26 mouse cellular contexts compared by ENCODE assay signal in the genomic region with DNA sequence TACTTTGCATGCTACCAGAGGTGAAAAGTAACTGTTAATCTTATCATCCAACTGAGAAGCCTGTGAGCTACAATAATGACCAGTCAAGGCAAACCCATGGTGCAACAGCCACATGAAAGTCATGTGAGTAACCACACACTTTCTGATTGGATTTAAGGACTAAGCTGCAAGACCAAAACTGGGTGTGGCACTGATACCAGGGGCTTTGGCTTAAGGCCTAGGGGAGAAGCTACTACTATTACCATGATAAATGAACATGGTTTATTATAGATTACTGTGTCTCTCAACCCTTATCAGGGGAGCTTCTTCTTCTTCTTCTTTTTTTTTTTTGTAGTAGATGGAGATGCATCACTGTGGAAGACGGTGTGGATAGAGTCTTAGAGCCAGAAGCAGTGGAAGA.
"Had no signal": no experiment of that assay in that cellular context is flagged by ENCODE, and none has a peak within 500 bp of the region (broad histone marks: within the 10 kb centered on the region; RNA-seq: fewer than 3 reads in every experiment).

No protein-coding gene starts in this region.

- H3K4me3 ChIP-seq: gastrocnemius, adult 2 months; heart, adult 2 months; heart, embryonic 13.5 days; heart, embryonic 15.5 days; hindbrain, embryonic 10.5 days; hindbrain, embryonic 12.5 days; intestine, embryonic 15.5 days; layer of hippocampus, adult 2 months; left cerebral cortex, adult 2 months; limb, embryonic 10.5 days; limb, embryonic 12.5 days; liver, embryonic 13.5 days had no signal

- H3K4me1 ChIP-seq: heart, embryonic 13.5 days; heart, embryonic 15.5 days; hindbrain, embryonic 10.5 days; hindbrain, embryonic 12.5 days; intestine, embryonic 15.5 days; limb, embryonic 10.5 days; limb, embryonic 12.5 days; liver, embryonic 13.5 days had no signal

- H3K36me3 ChIP-seq: heart, embryonic 13.5 days; heart, embryonic 15.5 days; hindbrain, embryonic 10.5 days; hindbrain, embryonic 12.5 days; intestine, embryonic 15.5 days; limb, embryonic 10.5 days; limb, embryonic 12.5 days; liver, embryonic 13.5 days had no signal

- H3K9ac ChIP-seq: heart, embryonic 13.5 days; heart, embryonic 15.5 days; hindbrain, embryonic 12.5 days; hindbrain, embryonic 14.5 days; intestine, embryonic 15.5 days; limb, embryonic 12.5 days; liver, embryonic 13.5 days had no signal

- ATAC-seq: hindbrain, embryonic 16.5 days; inflammation-experienced regulatory T-cells, adult 6 months; intestine, embryonic 15.5 days; intestine, postnatal 0 days had no signal

- DNase-seq: gastrocnemius, adult 2 months; gastrocnemius, postnatal 10 days; gastrocnemius, postnatal 25 days; heart, adult 2 months; heart, postnatal 14 days; heart, postnatal 36 days; kidney, adult 18-20 months; kidney, adult 8-10 months; kidney, postnatal 10 days; kidney, postnatal 25 days; kidney, postnatal 4 days; liver; liver, embryonic 13.5 days had no signal

- H3K9me3 ChIP-seq: heart, embryonic 13.5 days; heart, embryonic 15.5 days; hindbrain, embryonic 10.5 days; hindbrain, embryonic 12.5 days; intestine, embryonic 15.5 days; limb, embryonic 10.5 days; limb, embryonic 12.5 days; liver, embryonic 13.5 days had no signal

- H3K27ac ChIP-seq: gastrocnemius, adult 2 months; heart, adult 2 months; heart, embryonic 13.5 days; heart, embryonic 15.5 days; hindbrain, embryonic 10.5 days; hindbrain, embryonic 12.5 days; hindbrain, embryonic 14.5 days; intestine, embryonic 15.5 days; layer of hippocampus, adult 2 months; left cerebral cortex, adult 2 months; limb, embryonic 10.5 days; limb, embryonic 12.5 days; liver, embryonic 13.5 days had no signal

- H3K27me3 ChIP-seq: heart, embryonic 13.5 days; heart, embryonic 15.5 days; hindbrain, embryonic 12.5 days; intestine, embryonic 15.5 days; limb, embryonic 12.5 days; liver, embryonic 13.5 days had no signal
